Mouse (Mus musculus) thymus, adult 2 months (tissue): ENCODE measurements around the gene Gon4l.

Experiments
- CTCF ChIP-seq: fragments of 200-500 bp; IDR thresholded peaks from 2 replicates; pipeline ENCODE4 v1.5.1; 2012; ENCODE audit warnings: mild to moderate bottlenecking, control low read depth, low read length, moderate library complexity, borderline replicate concordance; ENCODE audit not compliant: control insufficient read depth, poor library complexity, insufficient read depth; ENCODE audit errors: extremely low read depth
- POLR2A ChIP-seq: fragments of 200-500 bp; IDR thresholded peaks from 2 replicates; pipeline ENCODE4 v1.6.1; 2012; ENCODE audit warnings: mild to moderate bottlenecking, low read length, control low read depth, moderate library complexity; ENCODE audit not compliant: control insufficient read depth, poor library complexity, insufficient read depth; ENCODE audit errors: extremely low read depth

GRCm38 (mm10) chr3:88942316-88942880 is 107.4 kb downstream of the Gon4l start:
- TF ChIP-seq CTCF: no peak
- no peak for TF ChIP-seq POLR2A
